Mouse (Mus musculus) 3T3-L1 (cell line): ENCODE results near the gene Psat1.

Experiments used
- DNase-seq: peaks from one replicate; pipeline ENCODE4 v3.0.0-alpha.2; 2015; ENCODE audit warnings: low read depth, low spot score

The Psat1 gene

DNA sequence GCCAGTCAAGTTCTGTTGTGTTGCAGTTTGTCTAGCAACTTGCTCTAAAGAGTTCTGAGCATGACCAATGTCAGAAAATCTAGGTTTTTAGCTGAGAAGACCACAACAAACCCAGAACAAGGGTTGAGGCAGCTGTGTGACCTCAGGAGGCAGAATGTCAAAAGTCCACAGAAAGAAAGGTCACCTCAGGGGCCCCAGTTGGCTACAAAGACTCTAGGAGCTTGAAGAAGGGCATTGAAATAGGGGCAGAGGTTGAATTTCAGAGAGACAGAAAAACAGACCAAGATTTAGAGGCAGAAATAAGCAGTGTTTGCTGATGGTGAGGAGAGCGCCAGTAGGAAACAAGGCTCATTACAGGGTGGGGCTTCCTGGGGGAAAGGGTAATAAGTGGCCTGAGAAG lies 81.0 kb downstream of the Psat1 start:
- no peak for DNase-seq

DNA sequence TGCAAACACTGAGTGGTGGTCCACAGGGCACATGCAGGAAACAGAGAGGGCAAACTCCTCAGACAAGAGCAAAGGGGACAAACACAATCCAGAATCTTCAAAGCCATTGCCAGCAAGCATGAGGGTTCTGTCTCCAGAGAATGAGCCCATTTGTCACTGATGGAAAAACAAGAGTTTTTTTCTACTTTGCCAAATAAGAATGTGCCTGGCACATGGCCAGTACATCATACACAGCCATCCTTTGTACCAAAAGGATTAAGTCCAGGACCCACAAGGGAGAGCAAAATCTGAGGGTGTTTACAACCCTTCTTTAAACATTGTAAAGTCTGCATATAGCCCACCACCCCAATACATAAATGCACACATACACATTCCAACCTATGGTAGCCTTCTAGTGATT lies 81.7 kb downstream of the Psat1 start:
- DNase-seq: no peak

- DNase-seq: no peak
These were observed 83.0 kb downstream of the Psat1 start for GRCm38 (mm10) chr19:15864129-15864528.

GRCm38 (mm10) chr19:15855379-15855778 lies 91.8 kb downstream of the Psat1 start:
- no peak for DNase-seq
